Mouse (Mus musculus) lung, adult 2 months (tissue): ENCODE data around the gene Gm10337. TPM values are rescaled to one million over a fixed set of nuclear protein-coding genes. Genes with fewer than 3 reads are reported as not detected.

ENCODE experiments used
- DNase-seq: peaks from one replicate; pipeline ENCODE4 v3.0.0; 2022
- H3K4me1 ChIP-seq: fragments of 200-500 bp; 2 replicates; pipeline ENCODE4 v1.6.1; 2011; ENCODE audit warnings: low read length; ENCODE audit not compliant: control insufficient read depth, insufficient read depth
- H3K4me3 ChIP-seq: fragments of 200-500 bp; replicated peaks from 2 replicates; pipeline ENCODE3; 2011; ENCODE audit warnings: low read depth, mild to moderate bottlenecking, control low read depth, low read length; ENCODE audit errors: extremely low read depth
- CTCF ChIP-seq: fragments of 200-500 bp; IDR thresholded peaks from 2 replicates; pipeline ENCODE4 v1.5.1; 2011; ENCODE audit warnings: mild to moderate bottlenecking, low read length, control low read depth; ENCODE audit not compliant: insufficient read depth
- POLR2A ChIP-seq: fragments of 200-500 bp; IDR thresholded peaks from 2 replicates; pipeline ENCODE4 v1.6.1; 2011; ENCODE audit warnings: low read depth, mild to moderate bottlenecking, control low read depth, low read length, borderline replicate concordance; ENCODE audit errors: extremely low read depth
- WGBS: fragments of 180-500 bp; shearing (Covaris S2); methylation state at CpG from one replicate; pipeline ENCODE4 v1.1.7; 2018; 5-methylcytosine and 5-hydroxymethylcytosine counted together
- polyA plus RNA-seq: library from polyadenylated mRNA; depleted of rRNA; stranded (reverse); fragments of >200 nt; gene quantifications from 2 replicates; pipeline ENCODE4 v1.2.3, GENCODE M21; 2012; rRNA removed

Gene Gm10337
- polyA plus RNA-seq, 1 experiment, result not detected

DNA sequence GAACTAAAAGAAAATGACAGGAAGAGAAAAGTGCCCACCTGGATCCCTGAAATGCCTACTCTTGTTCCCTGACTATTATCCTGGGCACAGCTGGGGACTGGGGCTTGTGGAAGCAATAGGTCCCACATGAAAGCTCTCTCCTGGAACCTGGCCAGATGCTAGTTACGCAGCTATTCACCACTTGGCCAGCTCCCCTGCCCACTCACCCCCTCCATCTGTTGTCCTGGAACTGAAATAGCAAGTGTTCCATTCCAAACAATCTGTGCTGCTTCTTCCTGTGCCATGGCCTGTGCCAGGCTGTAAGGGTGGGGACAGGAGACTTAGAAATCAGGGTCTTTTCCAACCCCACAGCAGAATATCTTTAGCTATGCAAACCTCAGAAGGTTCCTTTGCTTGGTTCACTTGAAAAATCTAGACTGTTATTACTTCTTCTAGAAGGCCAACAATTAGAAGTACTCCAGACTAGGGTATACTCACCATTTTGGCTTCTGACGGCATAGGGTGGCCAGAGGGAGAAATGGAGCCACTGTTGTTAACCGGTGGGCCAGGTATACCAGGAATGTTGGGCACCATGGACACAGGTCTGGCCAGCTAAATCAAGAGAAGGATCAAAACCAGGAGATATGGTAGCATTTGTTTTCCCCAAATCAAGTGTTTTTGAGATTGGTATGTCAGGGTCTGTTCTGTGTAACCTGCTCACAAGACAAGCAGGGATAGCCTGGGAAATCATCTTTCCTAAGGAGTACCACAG, 43.3 kb downstream of the Gm10337 start:
- no peak for DNase-seq
- Histone ChIP-seq H3K4me1 (peaks cover 4% of the 10 kb centered on the region), H3K4me3 (no peak overlapping the region)
- WGBS, result 63% methylated on average over 3 of the region's 3 CpGs
- no peak for TF ChIP-seq POLR2A
- TF ChIP-seq CTCF, result no peak

DNA sequence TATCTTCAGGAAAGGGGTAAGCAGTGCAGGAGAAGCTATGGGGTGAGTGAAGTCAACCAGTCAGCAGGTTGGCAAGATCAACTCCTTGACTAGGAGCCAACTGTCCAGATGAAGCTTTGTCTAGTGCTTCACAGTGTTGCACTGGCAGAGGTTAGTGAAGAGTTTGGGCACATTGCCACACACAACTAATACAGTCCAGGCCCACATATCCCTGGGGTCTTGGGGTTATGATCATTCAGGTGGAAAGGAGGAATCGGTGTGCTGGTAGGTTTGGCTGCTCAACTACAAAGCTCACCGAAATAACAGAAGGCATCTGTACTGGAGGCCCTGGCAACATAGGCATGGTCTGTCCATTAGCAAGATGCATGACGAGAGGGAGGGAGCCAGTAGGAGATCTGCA, 44.0 kb downstream of the Gm10337 start:
- 87% methylated on average over 3 of the region's 3 CpGs for WGBS
- DNase-seq, result no peak
- TF ChIP-seq CTCF, result no peak
- no peak for TF ChIP-seq POLR2A

DNA sequence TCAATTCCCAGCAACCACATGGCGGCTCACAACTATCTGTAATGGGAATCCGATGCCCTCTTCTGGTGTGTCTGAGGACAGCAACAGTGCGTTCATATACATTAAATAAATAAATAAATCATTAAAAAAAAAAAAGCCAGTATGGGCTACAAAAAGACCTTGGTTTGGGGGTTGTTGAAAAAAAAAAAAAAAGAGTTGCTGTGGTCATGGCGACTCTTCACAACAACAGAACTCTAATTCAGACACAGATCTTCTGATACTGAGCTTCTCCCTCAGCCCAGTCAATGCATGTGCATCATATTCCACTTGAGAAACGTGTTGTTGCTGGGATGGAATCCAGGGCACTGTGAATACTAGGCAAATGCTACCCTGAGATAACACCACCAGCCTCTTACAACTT, 49.1 kb downstream of the Gm10337 start:
- TF ChIP-seq CTCF (no peak), POLR2A (no peak)
- no peak for DNase-seq
- Histone ChIP-seq H3K4me3 (no peak overlapping the region), H3K4me1 (no peaks in the 10 kb centered on the region)
- WGBS, result 94% methylated on average over 5 of the region's 5 CpGs

More for the DNA sequence above, 44.0 kb downstream of the Gm10337 start:
- Histone ChIP-seq H3K4me3 (no peak overlapping the region), H3K4me1 (peaks cover 4% of the 10 kb centered on the region)

Other genes starting within 250 kb of the Gm10337 start
- 75.1 and 93.9 TPM in 2 replicates for gene Rarg, start 246.2 kb upstream of the Gm10337 start, polyA plus RNA-seq
- gene Gm9918, start 233.2 kb upstream of the Gm10337 start, polyA plus RNA-seq, result 0.31 and 0.60 TPM in 2 replicates
- gene Mfsd5, start 224.3 kb upstream of the Gm10337 start, polyA plus RNA-seq, result 95.4 and 97.1 TPM in 2 replicates
- gene Espl1, start 207.5 kb upstream of the Gm10337 start, polyA plus RNA-seq, result 2.4 and 3.8 TPM in 2 replicates
- 66.1 and 121 TPM in 2 replicates for gene Pfdn5, start 177.6 kb upstream of the Gm10337 start, polyA plus RNA-seq
- 50.2 and 53.8 TPM in 2 replicates for gene Myg1, start 172.0 kb upstream of the Gm10337 start, polyA plus RNA-seq
- 21.9 and 27.5 TPM in 2 replicates for gene Aaas, start 153.0 kb upstream of the Gm10337 start, polyA plus RNA-seq
- gene Sp7, start 136.5 kb upstream of the Gm10337 start, polyA plus RNA-seq, result 0.05 TPM in 1 of 2 replicates, not detected in the other
- 18.5 and 20.0 TPM in 2 replicates for gene Sp1, start 97.6 kb upstream of the Gm10337 start, polyA plus RNA-seq
- gene Amhr2, start 58.4 kb upstream of the Gm10337 start, polyA plus RNA-seq, result 20.8 and 21.1 TPM in 2 replicates
- gene Prr13, start 44.7 kb upstream of the Gm10337 start, polyA plus RNA-seq, result 216 and 271 TPM in 2 replicates
- 378 and 395 TPM in 2 replicates for gene Pcbp2, start 33.2 kb upstream of the Gm10337 start, polyA plus RNA-seq
- 9.9 and 13.1 TPM in 2 replicates for gene Map3k12, start 13.3 kb downstream of the Gm10337 start, polyA plus RNA-seq
- gene Tarbp2, start 14.5 kb downstream of the Gm10337 start, polyA plus RNA-seq, result 51.7 and 61.1 TPM in 2 replicates
- 8.8 and 11.0 TPM in 2 replicates for gene Npff, start 21.2 kb downstream of the Gm10337 start, polyA plus RNA-seq
- 0.11 and 0.22 TPM in 2 replicates for gene Gm28047, start 121.3 kb downstream of the Gm10337 start, polyA plus RNA-seq
- 90.4 and 119 TPM in 2 replicates for gene Atf7, start 121.7 kb downstream of the Gm10337 start, polyA plus RNA-seq
- 250 and 262 TPM in 2 replicates for gene Atp5g2, start 168.6 kb downstream of the Gm10337 start, polyA plus RNA-seq
- gene Calcoco1, start 218.5 kb downstream of the Gm10337 start, polyA plus RNA-seq, result 76.5 and 105 TPM in 2 replicates